Mouse (Mus musculus) adipose tissue, adult 10 weeks (tissue): ENCODE results near the gene Zfp831. TPM values are rescaled to one million over a fixed set of nuclear protein-coding genes. Genes with fewer than 3 reads are reported as not detected.

ENCODE experiments used
- polyA plus RNA-seq: library from polyadenylated mRNA; stranded (reverse); fragments of 350-450 nt; fragmentation: Illumina TruSeq; extraction: RNeasy Lipid Tissue Mini Kit (QIAGEN cat#74804); gene quantifications from one replicate; pipeline ENCODE4 v1.2.3, GENCODE M21; 2014; ENCODE audit warnings: low read depth, low replicate concordance

Gene Zfp831
- polyA plus RNA-seq: 0.12 TPM

GRCm38 (mm10) chr2:174643448-174644144, at the start of gene Zfp831:
Gene Zfp831 (plus strand): TSS chr2:174643534.

Other genes with a start within 250 kb of the Zfp831 start
- gene Nelfcd, start 227.7 kb upstream of the Zfp831 start, polyA plus RNA-seq: 25.2 TPM
- gene Ctsz, start 204.5 kb upstream of the Zfp831 start, polyA plus RNA-seq: 88.1 TPM
- gene Tubb1, start 192.8 kb upstream of the Zfp831 start, polyA plus RNA-seq: not detected
- 445 TPM for gene Atp5e, start 179.4 kb upstream of the Zfp831 start, polyA plus RNA-seq
- gene Prelid3b, start 170.5 kb upstream of the Zfp831 start, polyA plus RNA-seq: 48.9 TPM
- 14.7 TPM for gene Edn3, start 117.1 kb downstream of the Zfp831 start, polyA plus RNA-seq